Mouse (Mus musculus): ENCODE results near the gene Rhog.

DNA sequence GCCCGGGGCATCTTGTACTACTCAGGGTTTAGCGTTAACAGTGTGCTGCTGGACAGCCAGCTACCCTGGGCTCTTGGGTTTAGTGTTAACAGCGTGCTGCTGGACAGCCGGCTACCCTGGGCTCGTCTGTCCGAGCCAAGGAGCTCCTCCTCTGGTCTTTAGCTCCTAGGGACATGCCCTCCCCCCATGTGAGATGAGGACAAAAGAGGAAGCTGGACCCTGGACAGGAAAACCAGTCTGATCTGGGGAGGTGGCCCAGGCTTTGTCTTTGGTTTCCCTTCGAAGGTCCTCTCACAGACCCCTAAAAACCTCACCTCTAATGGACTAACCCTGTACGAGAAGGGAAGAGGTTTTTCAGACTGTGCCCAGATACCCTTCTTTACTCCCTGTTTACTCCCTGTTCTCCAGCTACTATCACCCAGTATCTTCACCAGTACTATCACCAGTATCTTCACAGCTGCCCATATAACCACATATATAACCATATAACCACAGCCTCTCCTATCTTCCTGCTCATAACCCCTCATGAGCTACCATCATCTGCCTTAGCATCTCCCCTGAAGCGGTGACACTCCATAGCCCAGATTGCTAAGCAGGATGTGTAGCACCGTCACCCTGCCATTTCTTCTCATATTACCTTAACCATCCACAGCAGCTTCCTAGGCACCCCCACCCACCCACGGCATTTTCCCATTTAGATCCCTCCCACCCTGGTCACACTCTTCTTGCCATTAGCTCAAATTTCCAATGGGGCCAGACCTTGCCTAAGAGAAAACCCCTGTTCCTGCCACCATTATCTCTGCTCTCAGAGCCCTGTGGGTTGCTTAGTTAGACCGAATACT lies 8.7 kb downstream of the Rhog start:
- TF ChIP-seq EP300 (IDR thresholded peaks at IDR 0.05; ENCODE audit: low read depth) (no peak), CTCF (IDR thresholded peaks at IDR 0.05; ENCODE audit: low read depth) (no peak)

Measured in heart, postnatal 0 days (tissue).